Mouse (Mus musculus): ENCODE measurements at regions not wholly inside any gene's neighbourhood (a gene's known extent, or its start where the extent isn't known, plus 50 kb on each side); places are given as distances from the start of the nearest gene placed in this dataset.
"Not testable (repeated sequence)": the region's sequence is repeated elsewhere in the genome, so short reads cannot be mapped to it uniquely, and the experiment has no call there.

GRCm38 (mm10) chr13:57083751-57084150 lies 188.0 kb upstream of the Trpc7 start:
- no peak for DNase-seq (ENCODE audit: low read depth, low spot score)
- WGBS: 61% methylated on average over 5 of the region's 5 CpGs

- WGBS: 74% methylated on average over 5 of the region's 5 CpGs
- no peak for DNase-seq (ENCODE audit: low read depth, low spot score)
These were observed 174.7 kb upstream of the Trpc7 start for GRCm38 (mm10) chr13:57070479-57070878.

- DNase-seq (ENCODE audit: low read depth, low spot score): no peak
- WGBS: 82% methylated on average over 9 of the region's 9 CpGs
These were observed 165.9 kb upstream of the Trpc7 start for GRCm38 (mm10) chr13:57061656-57062055.

GRCm38 (mm10) chr13:57061074-57061473 lies 165.3 kb upstream of the Trpc7 start:
- WGBS: 37% methylated on average over 7 of the region's 7 CpGs
- DNase-seq (ENCODE audit: low read depth, low spot score): no peak

- WGBS: 86% methylated on average over 15 of the region's 15 CpGs
- no peak for DNase-seq (ENCODE audit: low read depth, low spot score)
These were observed 161.0 kb upstream of the Trpc7 start for GRCm38 (mm10) chr13:57056786-57057185.

GRCm38 (mm10) chr13:57055409-57056195 lies 159.8 kb upstream of the Trpc7 start:
- DNase-seq (ENCODE audit: low read depth, low spot score): no peak
- WGBS: 68% methylated on average over 12 of the region's 12 CpGs

- WGBS: 49% methylated on average over 4 of the region's 4 CpGs
- DNase-seq (ENCODE audit: low read depth, low spot score): no peak
These were observed 157.6 kb upstream of the Trpc7 start for GRCm38 (mm10) chr13:57053361-57053760.

GRCm38 (mm10) chr13:57046130-57046529 lies 150.3 kb upstream of the Trpc7 start:
- not testable (repeated sequence) for DNase-seq (ENCODE audit: low read depth, low spot score)
- 12% methylated on average over 9 of the region's 9 CpGs for WGBS

GRCm38 (mm10) chr13:57044455-57044854 lies 148.7 kb upstream of the Trpc7 start:
- DNase-seq (ENCODE audit: low read depth, low spot score): no peak
- WGBS: 85% methylated on average over 8 of the region's 8 CpGs

- DNase-seq (ENCODE audit: low read depth, low spot score): no peak
- 69% methylated on average over 15 of the region's 15 CpGs for WGBS
These were observed 147.7 kb upstream of the Trpc7 start for GRCm38 (mm10) chr13:57043316-57043974.

GRCm38 (mm10) chr13:57042514-57042913 lies 146.7 kb upstream of the Trpc7 start:
- WGBS: 64% methylated on average over 5 of the region's 5 CpGs
- no peak for DNase-seq (ENCODE audit: low read depth, low spot score)

- 70% methylated on average over 4 of the region's 4 CpGs for WGBS
- no peak for DNase-seq (ENCODE audit: low read depth, low spot score)
These were observed 137.1 kb upstream of the Trpc7 start for GRCm38 (mm10) chr13:57032871-57033270.

GRCm38 (mm10) chr13:57017553-57018341 lies 122.0 kb upstream of the Trpc7 start:
- WGBS: 60% methylated on average over 11 of the region's 11 CpGs
- no peak for DNase-seq (ENCODE audit: low read depth, low spot score)

- WGBS: 63% methylated on average over 13 of the region's 13 CpGs
- no peak for DNase-seq (ENCODE audit: low read depth, low spot score)
These were observed 120.9 kb upstream of the Trpc7 start for GRCm38 (mm10) chr13:57016465-57017272.

- WGBS: 90% methylated on average over 8 of the region's 8 CpGs
- not testable (repeated sequence) for DNase-seq (ENCODE audit: low read depth, low spot score)
These were observed 111.4 kb upstream of the Trpc7 start for GRCm38 (mm10) chr13:57007236-57007635.

GRCm38 (mm10) chr13:57003565-57004132 lies 107.9 kb upstream of the Trpc7 start:
- no peak for DNase-seq (ENCODE audit: low read depth, low spot score)
- WGBS: 29% methylated on average over 8 of the region's 8 CpGs

GRCm38 (mm10) chr13:56992022-56992421 lies 96.2 kb upstream of the Trpc7 start:
- DNase-seq (ENCODE audit: low read depth, low spot score): no peak

- no peak for DNase-seq (ENCODE audit: low read depth, low spot score)
- WGBS: 71% methylated on average over 3 of the region's 3 CpGs
These were observed 78.3 kb upstream of the Trpc7 start for GRCm38 (mm10) chr13:56974063-56974462.

GRCm38 (mm10) chr13:56955358-56955757 lies 59.6 kb upstream of the Trpc7 start:
- DNase-seq (ENCODE audit: low read depth, low spot score): no peak
- WGBS: 39% methylated on average over 5 of the region's 5 CpGs

Data from large intestine, adult 2 months (tissue).